Mouse (Mus musculus) gastrocnemius, adult 2 months (tissue): ENCODE data around the gene Pitpnm1. TPM values are rescaled to one million over a fixed set of nuclear protein-coding genes. Genes with fewer than 3 reads are reported as not detected.
"Not testable (repeated sequence)": the region's sequence is repeated elsewhere in the genome, so short reads cannot be mapped to it uniquely, and the experiment has no call there.

Source experiments
- DNase-seq: peaks from one replicate; pipeline ENCODE4 v3.0.0; 2022
- H3K27ac ChIP-seq: fragments of 200-600 bp; 2 replicates; pipeline ENCODE4 v1.8.1; 2022; ENCODE audit warnings: mild to moderate bottlenecking
- H3K4me3 ChIP-seq: fragments of 200-600 bp; 2 replicates; pipeline ENCODE4 v1.8.1; 2022; ENCODE audit warnings: mild to moderate bottlenecking, moderate library complexity
- CTCF ChIP-seq: fragments of 200-600 bp; IDR thresholded peaks from 2 replicates; pipeline ENCODE4 v1.8.1; 2022; ENCODE audit warnings: antibody characterized with exemption, mild to moderate bottlenecking, moderate library complexity
- intact Hi-C: fragments of 180-260 bp; cut with DNase I; formaldehyde crosslinking; loops from one replicate; pipeline ENCODE4 v1.15.1; 2025
- total RNA-seq, 2 experiments: library from RNA; stranded (reverse); gene quantifications; 2 replicates each; pipeline ENCODE4 v1.2.3; 2021

Pitpnm1 gene
- total RNA-seq, 2 experiments from 2014 or later, result 2.3 to 2.5 TPM

- Histone ChIP-seq H3K4me3 (no peak overlapping the region), H3K27ac (no peak overlapping the region)
- intact Hi-C loops, result no loop called here
- TF ChIP-seq CTCF, result no peak
- DNase-seq, result no peak
Measured at GRCm38 (mm10) chr19:4117006-4117405, 17.2 kb downstream of the Pitpnm1 start.

DNA sequence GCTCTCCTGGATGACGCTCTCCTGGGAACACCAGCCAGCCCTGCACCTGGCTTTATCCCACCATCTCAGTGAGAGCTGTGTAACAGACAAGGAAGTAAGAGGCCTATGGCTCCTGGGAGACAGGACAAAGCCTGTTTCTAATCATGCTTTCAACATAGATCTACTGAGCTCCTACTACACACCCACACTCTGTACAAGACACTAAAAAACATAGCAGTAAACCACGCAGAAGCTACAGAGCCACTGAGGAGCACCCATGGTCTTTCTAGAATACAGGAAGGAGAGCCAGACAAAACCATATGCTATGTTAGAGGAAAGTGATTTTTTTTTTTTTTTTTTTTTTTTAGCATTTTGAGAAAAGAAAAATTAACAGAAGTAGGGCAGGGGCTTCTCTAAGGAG, 18.6 kb downstream of the Pitpnm1 start:
- no peak for TF ChIP-seq CTCF
- Histone ChIP-seq H3K27ac (no peak overlapping the region), H3K4me3 (no peak overlapping the region)

DNA sequence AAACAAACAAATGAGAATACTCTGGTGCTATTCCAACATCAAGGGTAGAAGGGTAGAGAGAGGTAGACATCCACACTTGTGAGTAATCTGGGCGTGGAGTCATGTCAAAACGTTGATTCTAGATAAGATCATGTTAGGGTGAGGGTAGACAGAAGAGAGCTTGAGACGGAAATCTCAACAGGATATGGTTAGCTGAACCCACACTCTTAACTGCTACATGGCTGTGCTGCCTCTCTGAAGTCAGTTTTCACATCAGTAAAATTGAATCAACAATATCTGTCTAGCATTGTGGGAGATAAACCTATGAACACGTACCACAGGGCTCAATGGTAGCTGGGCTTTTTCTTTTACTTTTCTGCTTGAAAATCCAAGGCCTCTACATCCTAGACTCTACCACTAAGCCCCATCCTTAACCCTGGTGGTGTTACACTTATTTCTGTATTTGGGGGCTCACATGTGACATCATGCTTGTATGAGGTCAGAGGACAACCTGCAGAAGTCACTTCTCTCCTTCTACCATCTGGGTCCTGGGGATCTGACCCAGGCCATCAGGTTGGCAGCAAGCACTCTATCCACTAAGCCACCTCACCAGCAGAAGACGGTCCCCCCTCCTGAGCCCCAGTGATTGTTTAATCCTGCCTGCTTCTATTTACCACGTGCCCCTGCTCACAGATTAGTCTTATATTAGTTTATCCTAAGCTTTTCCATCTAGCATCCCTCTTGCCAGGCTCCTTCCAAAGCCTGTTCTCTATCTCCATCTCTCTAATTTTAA, 20.1 kb downstream of the Pitpnm1 start:
- TF ChIP-seq CTCF, result no peak
- H3K27ac ChIP-seq, result no peak overlapping the region
- no peak for DNase-seq
- intact Hi-C loops, result loop anchor here (2.0 kb wide), 1 partner anchor 21 kb away; the partner anchor contains the start of gene Pitpnm1
- peak overlapping the region; percentile 84; the same call in 1 of the 2 replicates for H3K4me3 ChIP-seq

More for the DNA sequence above, 18.6 kb downstream of the Pitpnm1 start:
- intact Hi-C loops, result no loop called here
- no peak for DNase-seq

DNA sequence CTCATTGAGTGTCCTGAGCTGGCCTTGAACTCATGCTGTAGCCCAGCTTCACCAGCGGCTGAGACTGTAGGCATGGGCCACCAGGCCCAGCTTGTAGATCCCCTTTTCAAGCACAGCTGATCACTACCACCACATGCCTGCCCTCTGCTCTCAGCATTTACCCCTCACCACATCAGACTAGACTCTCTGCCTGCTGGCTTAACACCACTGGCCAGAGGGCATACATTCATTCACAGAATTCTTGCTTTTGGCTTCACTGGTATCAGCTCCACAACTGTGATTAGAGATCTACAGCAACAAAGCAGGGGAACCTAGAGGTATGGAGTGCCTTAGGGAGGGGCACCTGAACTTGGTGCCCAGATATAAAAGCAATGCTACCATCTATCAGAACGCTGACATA, 20.7 kb downstream of the Pitpnm1 start:
- intact Hi-C loops, result loop anchor here (2.0 kb wide), 1 partner anchor 22 kb away; the partner anchor contains the start of gene Pitpnm1
- peak overlapping the region; percentile 84 for H3K4me3 ChIP-seq
- peak overlapping the region; percentile 94; the same call in 1 of the 2 replicates for H3K27ac ChIP-seq

DNA sequence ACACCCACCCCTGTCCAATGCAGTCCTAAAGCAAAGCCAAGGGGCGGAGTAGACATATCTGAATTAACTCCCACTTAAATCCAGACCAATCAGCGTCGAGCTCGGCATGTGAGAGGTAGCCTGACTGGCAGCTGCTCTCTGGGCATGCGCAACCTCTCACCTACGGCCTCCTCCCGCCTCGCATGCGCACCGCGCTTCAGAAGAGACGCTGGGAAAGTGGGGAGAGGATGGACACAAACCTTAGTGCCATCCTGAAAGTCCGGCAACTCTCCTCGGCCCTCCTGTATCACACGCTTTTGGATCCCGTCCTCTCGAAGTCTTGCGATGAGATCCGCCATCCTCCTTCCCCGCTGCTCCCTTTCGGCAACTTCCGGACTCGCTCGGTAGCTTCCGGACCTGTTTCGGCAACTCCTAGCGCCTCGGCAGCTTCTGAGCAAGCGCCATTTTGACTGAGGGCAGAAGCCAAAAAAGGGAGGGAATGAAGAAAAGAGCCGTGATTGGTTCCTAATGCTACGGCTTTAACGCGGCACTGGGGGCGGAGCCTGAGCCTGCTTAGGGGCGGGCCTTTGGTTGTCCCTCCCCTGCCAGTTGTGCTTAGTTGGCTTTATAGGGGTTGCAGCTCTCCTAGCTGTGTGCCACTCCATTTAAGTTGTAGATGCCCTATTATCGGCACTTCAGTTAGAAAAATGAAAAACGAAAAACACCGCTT, 21.5 kb downstream of the Pitpnm1 start:
- DNase-seq, result peak; percentile 98
- intact Hi-C loops, result loop anchor here (2.0 kb wide), 1 partner anchor 22 kb away; the partner anchor contains the start of gene Pitpnm1
- Histone ChIP-seq H3K4me3 (peak overlapping the region; percentile 84), H3K27ac (peak overlapping the region; percentile 94)
- TF ChIP-seq CTCF, result no peak

More for the DNA sequence above, 20.7 kb downstream of the Pitpnm1 start:
- no peak for DNase-seq
- no peak for TF ChIP-seq CTCF

GRCm38 (mm10) chr19:4121896-4122295, 22.1 kb downstream of the Pitpnm1 start:
- peak overlapping the region; percentile 84 for H3K4me3 ChIP-seq
- intact Hi-C loops, result loop anchor here (2.0 kb wide), 1 partner anchor 23 kb away; the partner anchor contains the start of gene Pitpnm1
- H3K27ac ChIP-seq, result peak overlapping the region; percentile 94

DNA sequence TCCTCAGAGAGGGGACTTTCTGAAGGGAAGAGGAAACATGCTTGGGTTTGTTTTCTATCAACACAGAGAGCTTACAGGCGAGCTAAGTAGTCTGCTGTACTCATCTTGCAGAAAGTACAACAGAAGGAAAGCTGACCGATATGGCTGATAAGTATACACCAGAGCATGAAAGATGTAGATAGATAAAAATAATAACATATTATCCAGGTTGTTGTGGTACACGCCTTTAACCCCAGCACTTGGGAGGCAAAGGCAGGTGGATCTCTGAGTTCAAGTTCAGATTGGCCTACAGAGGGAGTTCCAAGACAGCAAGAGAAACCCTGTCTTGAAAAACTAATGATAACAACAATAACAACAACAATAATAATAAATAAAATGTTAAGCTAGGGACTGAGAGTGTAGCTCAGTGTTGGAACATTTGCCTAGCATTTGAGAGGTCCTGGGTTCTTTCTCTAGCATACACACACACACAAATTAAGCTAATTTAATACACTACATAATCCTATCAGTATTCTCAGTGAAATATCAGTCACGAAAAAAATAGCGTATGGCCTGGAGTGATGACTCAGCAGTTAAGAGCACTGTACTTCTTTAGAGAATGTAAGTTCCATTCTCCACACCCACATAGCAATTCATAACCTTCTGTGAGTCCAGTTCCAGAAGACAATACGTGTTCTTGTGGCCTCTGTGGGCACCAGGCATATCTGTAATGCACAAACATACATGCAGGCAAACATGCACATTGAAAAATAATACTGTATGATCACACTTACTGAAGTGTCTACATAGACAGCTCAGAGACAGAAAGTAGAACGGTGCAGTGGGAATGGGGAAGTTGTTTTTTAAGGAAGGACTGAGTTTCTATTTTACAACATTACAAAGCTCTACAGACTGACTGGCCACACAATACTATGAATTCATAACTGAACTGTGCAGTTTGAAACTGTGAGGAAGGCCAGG, 22.9 kb downstream of the Pitpnm1 start:
- intact Hi-C loops, result no loop called here
- Histone ChIP-seq H3K27ac (peak overlapping the region; percentile 94; the same call in 1 of the 2 replicates), H3K4me3 (no peak overlapping the region)
- TF ChIP-seq CTCF, result no peak
- DNase-seq, result no peak

More at GRCm38 (mm10) chr19:4121896-4122295, 22.1 kb downstream of the Pitpnm1 start:
- DNase-seq, result not testable (repeated sequence)

- DNase-seq, result no peak
- no peak for TF ChIP-seq CTCF
- no peak overlapping the region for H3K27ac ChIP-seq
- intact Hi-C loops, result no loop called here
- H3K4me3 ChIP-seq, result no peak overlapping the region
Measured at GRCm38 (mm10) chr19:4124432-4124831, 24.6 kb downstream of the Pitpnm1 start.

DNA sequence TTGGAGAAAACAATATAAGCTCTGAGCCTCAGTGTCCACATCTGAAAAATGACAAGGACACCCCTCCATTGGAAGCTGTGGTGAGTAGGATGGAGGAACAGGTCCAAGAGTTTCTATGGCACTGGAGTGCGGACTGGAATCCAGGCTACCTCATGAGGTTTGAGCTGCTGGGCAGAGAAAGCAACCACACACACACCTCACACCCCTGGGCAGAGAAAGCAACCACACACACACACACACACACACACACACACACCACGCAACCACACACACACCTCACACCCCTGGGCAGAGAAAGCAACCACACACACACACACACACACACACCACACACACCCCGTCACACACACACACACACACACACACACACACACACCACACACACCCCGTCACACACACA, 25.5 kb downstream of the Pitpnm1 start:
- intact Hi-C loops, result loop anchor here (5.0 kb wide), 2 partner anchors 37 to 67 kb away; partner anchors contain the start of genes Ppp1ca, Rps6kb2 and Tbc1d10c
- H3K4me3 ChIP-seq, result peak overlapping the region; percentile 96
- not testable (repeated sequence) for DNase-seq
- H3K27ac ChIP-seq, result peak overlapping the region; percentile 93

DNA sequence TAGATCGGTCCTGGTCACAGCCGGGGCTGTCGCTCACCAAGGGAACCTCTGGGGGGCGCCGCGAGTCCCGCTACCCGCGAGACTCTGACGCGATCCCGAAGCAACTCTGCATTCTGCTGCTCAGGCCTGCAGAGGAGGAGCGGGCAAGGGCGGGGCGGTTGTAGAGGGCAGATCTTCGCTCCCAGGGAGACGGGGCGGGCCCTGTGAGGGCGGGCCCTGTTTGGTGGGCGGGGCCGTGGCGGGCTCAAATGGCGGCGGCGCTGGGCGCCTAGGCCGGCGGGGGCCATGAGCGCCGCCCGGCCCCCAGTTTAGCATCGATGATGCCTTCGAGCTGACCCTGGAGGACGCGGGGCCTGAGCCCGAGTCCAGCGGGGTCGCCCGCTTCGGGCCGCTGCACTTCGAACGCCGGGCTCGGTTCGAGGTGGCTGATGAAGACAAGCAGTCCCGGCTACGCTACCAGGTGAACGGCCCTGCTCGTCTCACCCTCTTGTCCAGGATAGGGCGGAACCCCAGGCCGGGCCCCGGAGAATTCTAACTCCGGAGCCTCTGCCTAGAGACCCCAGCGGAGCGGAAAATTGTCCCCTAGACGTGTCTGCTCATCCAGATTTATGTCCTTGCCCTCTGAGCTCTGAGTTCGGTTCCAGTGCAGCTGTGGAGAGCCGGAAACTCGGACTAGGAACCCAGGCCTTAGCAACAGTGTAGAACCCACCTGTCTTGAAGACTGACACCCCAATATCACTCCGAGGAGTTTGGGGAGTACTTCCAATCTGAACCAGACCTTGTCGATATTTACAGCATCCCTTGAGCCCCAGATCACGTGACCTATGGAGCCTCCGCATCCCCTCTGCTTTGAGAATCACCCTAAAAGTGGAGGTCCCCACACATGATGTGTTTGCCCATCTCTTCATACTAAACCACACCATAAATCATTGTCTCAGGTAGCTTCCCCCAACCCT, 26.2 kb downstream of the Pitpnm1 start, which contains the start of gene Aip:
Gene Aip (minus strand): TSS at position 118 of the 956 bp plus-strand sequence.
- peak within 1 kb of the TSS; percentile 96 for H3K4me3 ChIP-seq
- peak; percentile 99 for DNase-seq
- intact Hi-C loops, result loop anchor here (5.0 kb wide), 2 partner anchors 36 to 66 kb away; partner anchors contain the start of genes Ppp1ca, Rps6kb2 and Tbc1d10c
- peak; percentile 66 for TF ChIP-seq CTCF
- peak within 1 kb of the TSS; percentile 93 for H3K27ac ChIP-seq
